Mouse (Mus musculus): ENCODE measurements around the gene Rbp3. TPM values are rescaled to one million over a fixed set of nuclear protein-coding genes. Genes with fewer than 3 reads are reported as not detected.

The Rbp3 gene
- not detected in 2 replicates for total RNA-seq (2017)

DNA sequence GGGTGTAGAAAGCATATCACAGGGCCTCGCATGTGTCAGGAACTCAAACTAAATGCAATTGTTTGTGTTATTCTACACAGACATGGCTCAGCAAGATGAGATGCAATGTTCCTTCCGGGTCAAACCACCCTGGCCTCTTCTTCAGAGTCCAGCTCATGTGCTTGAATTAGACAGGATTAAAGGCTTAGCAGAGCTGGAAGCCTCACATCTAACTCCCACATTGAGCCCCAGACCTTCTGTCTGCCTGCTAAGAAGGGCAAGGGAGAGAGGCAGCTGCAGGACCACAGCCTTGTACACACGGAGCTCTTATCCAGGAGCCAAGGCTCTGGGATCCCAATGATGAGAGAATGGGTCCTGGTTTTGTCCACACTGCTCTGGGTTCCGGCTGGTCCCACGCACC lies at the start of gene Rbp3:
TSS of gene Rbp3 (plus strand) at position 243 of the 400 bp plus-strand sequence.
- ATAC-seq (replicated peaks; ENCODE audit: low read depth, poor library complexity, severe bottlenecking): no peak

- ATAC-seq (replicated peaks; ENCODE audit: low read depth, poor library complexity, severe bottlenecking): no peak
Measured at GRCm38 (mm10) chr14:33904851-33905250, 49.0 kb upstream of the Rbp3 start.

- ATAC-seq (replicated peaks; ENCODE audit: low read depth, poor library complexity, severe bottlenecking): no peak
Measured at GRCm38 (mm10) chr14:33913727-33914126, 40.1 kb upstream of the Rbp3 start.

DNA sequence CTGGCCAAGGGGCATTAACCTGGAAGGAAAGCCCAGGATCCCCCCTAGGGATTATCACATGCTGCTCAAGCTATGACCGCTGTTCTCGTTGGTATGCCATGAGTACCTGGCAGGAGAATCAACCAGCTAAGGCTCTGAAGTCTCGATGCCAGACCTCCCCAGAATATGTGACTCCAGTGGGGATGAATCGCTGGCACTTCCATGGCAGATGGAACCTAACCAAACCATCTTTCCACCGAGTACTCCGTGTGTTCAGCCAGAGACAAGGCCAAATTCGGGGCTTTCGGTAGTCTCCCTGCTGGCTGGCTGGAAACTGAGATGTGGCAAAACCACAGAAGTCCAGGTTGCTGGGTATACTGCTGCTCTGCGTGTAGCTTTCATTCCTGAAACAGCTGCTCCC lies 39.6 kb upstream of the Rbp3 start:
- ATAC-seq (replicated peaks; ENCODE audit: low read depth, poor library complexity, severe bottlenecking): no peak

DNA sequence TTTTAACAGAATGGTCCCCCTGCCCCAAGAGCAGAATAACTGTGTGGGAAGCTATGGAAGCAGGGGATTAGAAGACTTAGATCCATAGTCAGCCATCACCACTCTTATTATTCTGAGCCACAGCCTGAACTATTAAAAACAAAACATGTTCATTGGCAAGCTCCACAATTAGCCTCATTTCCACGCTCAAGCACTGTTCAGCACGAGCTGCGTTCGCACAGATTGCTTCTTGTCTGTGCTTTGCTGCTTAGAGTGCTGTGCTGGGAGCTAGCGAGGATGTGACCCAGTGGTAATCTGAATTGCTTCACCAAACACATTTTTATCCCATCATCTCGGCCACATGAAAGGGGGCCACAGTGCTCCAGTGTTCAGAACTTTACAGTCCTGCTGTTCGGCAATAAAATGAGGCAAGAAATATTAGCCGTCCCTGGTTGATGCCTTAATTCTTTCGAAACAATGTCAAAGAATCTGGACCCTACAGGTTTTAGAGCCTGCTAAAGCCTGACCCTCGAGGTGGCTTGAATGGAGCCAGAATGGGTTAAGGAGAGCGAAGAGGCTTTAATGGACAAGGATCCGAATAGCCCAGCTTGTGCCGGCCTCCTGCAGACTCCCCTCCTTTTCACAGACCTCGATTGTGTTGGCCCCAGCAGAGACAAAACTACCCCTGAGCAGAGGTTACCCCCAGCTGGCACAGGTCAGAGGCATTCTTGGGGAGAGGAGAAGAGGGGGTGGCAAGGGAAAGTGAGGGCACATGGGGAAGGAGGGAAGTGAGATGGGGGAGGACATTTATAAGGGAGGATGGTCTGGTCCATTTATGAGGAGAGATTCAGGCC lies 32.9 kb upstream of the Rbp3 start:
- ATAC-seq (replicated peaks; ENCODE audit: low read depth, poor library complexity, severe bottlenecking): no peak

- no peak for ATAC-seq (replicated peaks; ENCODE audit: low read depth, poor library complexity, severe bottlenecking)
Measured at GRCm38 (mm10) chr14:33922771-33923167, 31.0 kb upstream of the Rbp3 start.

GRCm38 (mm10) chr14:33923168-33924070 lies 30.4 kb upstream of the Rbp3 start, which contains the start of gene Gdf10:
TSS of gene Gdf10 (plus strand) at chr14:33923587.
- no peak; the same call in 1 of the 2 replicates for ATAC-seq (replicated peaks; ENCODE audit: low read depth, poor library complexity, severe bottlenecking)

- no peak for ATAC-seq (replicated peaks; ENCODE audit: low read depth, poor library complexity, severe bottlenecking)
Measured at GRCm38 (mm10) chr14:33931853-33932252, 21.9 kb upstream of the Rbp3 start.

DNA sequence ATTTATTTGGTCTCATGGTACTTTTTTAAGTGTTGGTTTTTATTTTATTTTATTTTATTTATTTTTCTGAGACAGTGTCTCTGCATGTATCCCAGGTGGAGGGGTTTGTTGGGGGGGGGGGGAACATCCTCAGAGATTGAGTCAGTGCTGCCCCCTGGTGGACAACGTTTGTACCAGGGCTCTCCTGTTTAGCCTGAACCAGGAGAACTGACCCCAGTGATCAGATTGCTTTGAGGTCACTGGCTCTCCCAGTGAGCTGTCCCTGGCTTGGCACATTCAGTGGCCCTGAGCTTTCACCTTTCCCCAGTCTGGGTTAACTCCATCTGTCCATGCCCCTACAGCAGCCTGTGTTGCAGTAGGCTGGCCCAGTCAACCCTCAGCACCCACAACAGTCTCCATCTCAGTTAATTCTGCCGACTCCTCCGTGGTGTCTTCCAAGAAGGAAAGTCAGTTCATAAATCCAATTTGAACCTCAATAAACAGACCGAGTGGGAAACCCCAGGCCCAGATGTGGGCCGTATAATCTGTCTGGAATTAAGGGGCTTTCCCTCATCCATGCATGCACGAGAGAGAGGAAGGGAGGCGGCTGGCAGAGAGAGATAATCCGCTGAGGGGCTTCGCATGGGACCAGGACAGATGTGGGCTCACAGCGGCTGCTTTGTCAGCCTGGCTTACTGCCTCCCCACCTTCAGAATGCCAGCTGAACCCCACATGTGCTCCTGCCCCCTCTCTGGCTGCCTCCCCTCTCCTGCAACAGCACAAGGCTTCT lies 20.7 kb upstream of the Rbp3 start:
- no peak for ATAC-seq (replicated peaks; ENCODE audit: low read depth, poor library complexity, severe bottlenecking)

DNA sequence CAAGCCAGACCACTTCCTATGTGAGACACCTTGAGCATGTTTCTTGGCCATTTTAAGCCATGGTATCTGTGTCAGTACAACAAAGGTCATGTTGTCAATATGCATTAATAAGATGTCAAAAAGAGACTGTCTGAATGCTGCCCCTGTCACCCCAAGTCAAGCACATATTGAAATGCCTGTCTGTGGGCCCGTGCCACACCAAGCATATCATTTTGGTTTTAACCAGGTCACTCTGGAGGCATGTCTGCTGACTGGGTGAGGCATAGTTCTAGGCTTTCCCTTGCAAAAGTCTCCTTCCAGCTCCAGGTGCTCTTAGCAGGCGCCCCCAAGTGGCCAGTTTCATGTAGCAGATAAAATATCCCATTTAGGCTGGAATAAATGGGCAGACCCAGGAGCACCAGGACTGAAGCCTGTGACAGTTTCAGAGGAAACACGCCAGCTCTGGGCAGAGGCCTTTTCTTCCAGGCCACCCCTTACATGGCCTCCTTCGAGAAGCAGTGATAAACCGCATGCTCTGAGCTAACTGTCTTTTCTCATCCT lies 20.0 kb upstream of the Rbp3 start:
- no peak for ATAC-seq (replicated peaks; ENCODE audit: low read depth, poor library complexity, severe bottlenecking)

DNA sequence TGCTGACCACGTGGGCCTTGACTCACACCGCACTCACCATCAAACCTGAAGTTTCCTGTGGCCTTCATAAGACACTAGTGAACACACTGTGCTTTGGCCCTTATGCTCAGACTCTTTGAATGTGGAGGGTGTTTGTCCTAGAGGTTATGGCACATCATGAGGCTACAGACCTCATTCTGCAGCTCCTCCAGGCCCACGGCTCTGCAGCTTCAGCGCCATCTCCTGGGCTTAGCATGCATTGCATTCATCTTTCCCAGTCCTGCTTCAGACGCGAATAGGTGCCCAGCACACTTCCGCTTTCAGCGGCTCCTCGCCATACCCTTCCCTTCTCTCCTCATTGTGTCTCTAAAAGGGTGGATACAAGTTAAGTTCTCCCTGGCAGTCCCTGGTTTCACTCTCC lies 14.7 kb upstream of the Rbp3 start:
- ATAC-seq (replicated peaks; ENCODE audit: low read depth, poor library complexity, severe bottlenecking): peak; percentile 95

DNA sequence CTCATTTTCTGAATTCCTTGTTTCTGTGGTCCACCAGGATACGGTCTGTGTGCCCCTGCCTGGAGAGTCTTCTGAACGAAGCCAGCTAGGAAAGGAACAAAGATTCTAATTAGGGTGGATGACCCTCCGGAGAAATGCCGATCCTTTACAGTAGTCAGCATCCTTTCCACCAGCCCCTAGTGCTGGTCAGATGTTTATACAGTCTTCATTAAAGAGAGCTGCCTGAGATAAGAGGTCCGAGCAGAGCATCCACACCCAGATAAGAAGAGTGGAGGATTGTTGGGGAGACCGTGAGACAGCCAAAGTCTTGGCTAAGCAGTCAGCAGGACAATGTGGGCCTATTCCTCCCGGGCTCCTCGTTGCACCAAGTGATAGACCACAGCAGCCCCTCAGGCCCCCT lies 13.1 kb upstream of the Rbp3 start, which contains the start of gene Gdf2:
TSS of gene Gdf2 (plus strand) at position 301 of the 400 bp plus-strand sequence.
- no peak for ATAC-seq (replicated peaks; ENCODE audit: low read depth, poor library complexity, severe bottlenecking)

DNA sequence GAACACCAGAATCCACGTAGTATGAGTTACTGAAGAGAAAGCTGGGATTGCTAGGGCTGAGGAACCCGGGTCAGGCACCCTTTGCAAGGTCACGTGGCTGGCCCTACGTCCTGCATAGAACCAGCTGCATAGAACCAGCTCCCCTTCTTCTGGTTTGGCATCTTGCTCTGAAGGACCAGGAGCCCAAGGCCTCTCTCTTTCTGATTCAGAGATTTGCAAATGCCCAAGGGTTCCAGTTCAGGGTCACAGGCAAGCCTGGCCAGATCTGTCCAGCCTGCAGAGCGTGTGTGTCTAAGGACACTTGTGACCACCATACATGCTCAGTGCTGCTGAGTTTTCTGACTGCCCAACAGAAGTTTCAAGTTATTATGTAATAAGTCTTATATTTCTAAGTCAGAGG lies 11.6 kb upstream of the Rbp3 start:
- no peak for ATAC-seq (replicated peaks; ENCODE audit: low read depth, poor library complexity, severe bottlenecking)

- ATAC-seq (replicated peaks; ENCODE audit: low read depth, poor library complexity, severe bottlenecking): no peak
Measured at GRCm38 (mm10) chr14:33946125-33946524, 7.7 kb upstream of the Rbp3 start.

DNA sequence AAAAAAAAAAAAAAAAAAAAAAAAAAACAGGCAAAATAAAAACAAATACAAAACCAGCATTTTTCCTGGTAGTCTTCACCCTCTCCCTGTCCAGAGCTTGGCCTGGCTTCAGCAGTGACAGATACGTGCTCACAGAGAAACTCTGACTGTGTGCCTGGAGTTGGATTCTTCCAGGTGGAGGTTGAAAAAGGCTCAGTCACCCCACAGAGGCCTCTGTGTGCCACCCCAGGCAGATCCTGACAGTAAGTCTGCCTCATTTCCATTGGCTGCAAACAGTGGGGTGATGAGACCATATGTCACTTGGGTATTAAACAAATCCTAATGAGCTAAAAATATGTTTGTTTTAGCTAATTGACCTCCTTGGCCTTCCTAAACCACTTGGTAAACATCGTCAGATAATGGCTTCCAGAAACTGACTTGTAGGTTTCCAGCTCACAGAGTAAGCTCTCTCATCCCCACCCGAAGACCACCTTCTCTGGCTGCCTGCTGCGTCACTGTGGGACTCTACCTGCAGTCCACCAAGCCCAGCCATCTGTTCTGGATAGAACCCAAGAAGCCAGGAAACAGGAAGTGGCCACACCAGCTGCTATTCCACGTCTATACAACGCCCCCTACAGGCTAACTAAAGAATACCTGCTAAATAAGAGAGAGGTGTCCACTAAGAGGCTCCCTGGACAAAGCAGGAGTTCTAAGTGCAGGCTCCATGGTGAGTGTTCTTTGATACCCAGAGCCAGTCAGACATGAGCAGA lies 1.4 kb upstream of the Rbp3 start:
- ATAC-seq (replicated peaks; ENCODE audit: low read depth, poor library complexity, severe bottlenecking): no peak

GRCm38 (mm10) chr14:33956055-33956454 lies 2.3 kb downstream of the Rbp3 start:
- ATAC-seq (replicated peaks; ENCODE audit: low read depth, poor library complexity, severe bottlenecking): no peak

GRCm38 (mm10) chr14:33958186-33958585 lies 4.4 kb downstream of the Rbp3 start:
- no peak for ATAC-seq (replicated peaks; ENCODE audit: low read depth, poor library complexity, severe bottlenecking)

DNA sequence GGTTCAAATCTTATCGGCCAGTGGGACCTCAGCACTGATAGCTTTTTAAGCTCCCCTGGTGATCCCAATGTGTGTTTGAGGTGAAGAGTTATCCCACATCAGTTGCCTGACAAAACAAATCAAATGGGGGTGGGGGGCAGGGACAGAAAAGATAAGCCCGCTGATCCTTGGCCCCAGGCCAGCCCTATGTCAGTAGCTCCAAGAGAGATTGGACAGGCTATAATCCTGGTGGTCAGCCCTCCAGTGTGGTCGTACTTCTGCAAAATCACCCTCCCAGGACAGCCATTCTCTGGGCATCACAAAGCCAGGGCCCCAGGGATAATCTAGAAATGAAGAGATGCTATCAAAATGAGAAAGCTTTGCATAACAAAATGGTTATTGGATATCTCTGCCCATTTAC lies 5.0 kb downstream of the Rbp3 start:
- ATAC-seq (replicated peaks; ENCODE audit: low read depth, poor library complexity, severe bottlenecking): no peak

DNA sequence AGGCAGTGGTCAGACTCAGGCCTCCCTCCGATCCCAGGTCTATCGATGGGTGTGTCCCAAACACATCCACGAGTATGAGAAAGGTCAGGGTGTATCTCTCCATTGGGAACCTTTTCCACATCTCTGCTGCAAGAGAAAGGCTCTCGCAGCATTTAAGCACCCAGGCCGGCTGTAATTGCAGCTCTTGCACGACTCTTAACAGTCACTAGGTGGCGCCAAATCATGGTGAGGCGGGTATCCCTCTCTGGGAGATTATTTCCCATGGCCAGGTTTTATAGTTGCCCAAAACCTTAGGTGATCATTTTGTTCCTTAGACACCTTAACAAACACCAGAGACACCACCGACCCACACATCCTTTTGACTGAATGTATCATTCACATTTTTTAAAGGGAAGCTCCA lies 5.5 kb downstream of the Rbp3 start:
- peak; percentile 71; the same call in 1 of the 2 replicates for ATAC-seq (replicated peaks; ENCODE audit: low read depth, poor library complexity, severe bottlenecking)

All from common myeloid progenitor, adult 5-6 weeks (primary cell).